Mouse (Mus musculus) midbrain, embryonic 13.5 days (tissue): Measurements from ENCODE around the gene Tspan33. TPM values are rescaled to one million over a fixed set of nuclear protein-coding genes. Genes with fewer than 3 reads are reported as not detected.
A peak's percentile ranks its signal among the peaks of the same experiment; 100 is the strongest.
"Not testable (repeated sequence)": the region's sequence is repeated elsewhere in the genome, so short reads cannot be mapped to it uniquely, and the experiment has no call there.

Source experiments
- ATAC-seq: fragments of 200-750 bp; cut with Nextera tagmentation; 2 replicates; pipeline ENCODE4 v1.8.0; 2017; ENCODE audit warnings: mild to moderate bottlenecking, moderate TSS enrichment, moderate library complexity
- H3K27ac ChIP-seq: fragments of 300-500 bp; sonication (generic); 2 replicates; pipeline ENCODE4 v1.5.1; 2015; ENCODE audit warnings: inconsistent platforms, mild to moderate bottlenecking, moderate library complexity
- H3K27me3 ChIP-seq: fragments of 300-500 bp; sonication (generic); 2 replicates; pipeline ENCODE4 v1.6.1; 2015; ENCODE audit warnings: mild to moderate bottlenecking, inconsistent platforms
- H3K36me3 ChIP-seq: fragments of 300-500 bp; sonication (generic); 2 replicates; pipeline ENCODE4 v1.6.1; 2015; ENCODE audit warnings: mild to moderate bottlenecking, inconsistent platforms
- H3K4me1 ChIP-seq: fragments of 300-500 bp; sonication (generic); replicated peaks from 2 replicates; pipeline ENCODE4 v1.6.1; 2015; ENCODE audit warnings: inconsistent platforms
- H3K4me2 ChIP-seq: fragments of 300-500 bp; sonication (generic); replicated peaks from 2 replicates; pipeline ENCODE4 v1.6.1; 2015; ENCODE audit warnings: moderate library complexity, mild to moderate bottlenecking, inconsistent platforms
- H3K4me3 ChIP-seq: fragments of 300-500 bp; sonication (generic); replicated peaks from 2 replicates; pipeline ENCODE4 v1.5.1; 2015; ENCODE audit warnings: mild to moderate bottlenecking, inconsistent platforms
- H3K9ac ChIP-seq: fragments of 300-500 bp; sonication (generic); replicated peaks from 2 replicates; pipeline ENCODE4 v1.6.1; 2015; ENCODE audit warnings: mild to moderate bottlenecking, inconsistent platforms
- H3K9me3 ChIP-seq: fragments of 300-500 bp; sonication (generic); 2 replicates; pipeline ENCODE4 v1.6.1; 2016; ENCODE audit warnings: mild to moderate bottlenecking, inconsistent platforms
- WGBS: fragments of 180-500 bp; shearing (Covaris S2); methylation state at CpG from one replicate; pipeline ENCODE4 v1.1.7; 2015; 5-methylcytosine and 5-hydroxymethylcytosine counted together
- polyA plus RNA-seq: library from polyadenylated mRNA; unstranded; fragments of >200 nt; fragmentation: Nextera tagmentation; extraction: Ambion mirVana; gene quantifications from 2 replicates; pipeline ENCODE4 v1.2.1, GENCODE M21; 2015

The Tspan33 gene
- polyA plus RNA-seq, 1 experiment from 2014 or later = 6.0 TPM

GRCm38 (mm10) chr6:29729491-29729890 is 35.5 kb downstream of the Tspan33 start:
- no peak overlapping the region for H3K4me2 ChIP-seq

GRCm38 (mm10) chr6:29735336-29735688 is 41.3 kb downstream of the Tspan33 start, which contains the start of gene Smo:
Gene Smo, plus strand, starts transcription at chr6:29735503.
- WGBS = 0% methylated on average over 3 of the region's 30 CpGs
- peak within 1 kb of the TSS; percentile 87 for H3K27ac ChIP-seq
- H3K9ac ChIP-seq = peak within 1 kb of the TSS; percentile 90
- ATAC-seq = peak; percentile 97
- H3K4me3 ChIP-seq = peak within 1 kb of the TSS; percentile 87
- H3K4me1 ChIP-seq = peaks cover 29% of the 10 kb centered on the region
- H3K4me2 ChIP-seq = peak within 1 kb of the TSS; percentile 89
- peaks cover 6% of the 10 kb centered on the region; the same call in 1 of the 2 replicates for H3K36me3 ChIP-seq
- H3K9me3 ChIP-seq = no peaks in the 10 kb centered on the region
- no peaks in the 10 kb centered on the region for H3K27me3 ChIP-seq

More at GRCm38 (mm10) chr6:29729491-29729890, 35.5 kb downstream of the Tspan33 start:
- 89% methylated on average over 1 of the region's 1 CpGs for WGBS
- Histone ChIP-seq H3K9me3 (no peaks in the 10 kb centered on the region), H3K27me3 (no peaks in the 10 kb centered on the region), H3K9ac (no peak overlapping the region), H3K4me3 (no peak overlapping the region), H3K27ac (no peak overlapping the region), H3K36me3 (no peaks in the 10 kb centered on the region), H3K4me1 (no peaks in the 10 kb centered on the region)
- ATAC-seq = no peak

GRCm38 (mm10) chr6:29735689-29736451 is 41.8 kb downstream of the Tspan33 start:
- H3K27me3 ChIP-seq = no peaks in the 10 kb centered on the region
- peak overlapping the region; percentile 90 for H3K9ac ChIP-seq
- H3K4me2 ChIP-seq = peak overlapping the region; percentile 89
- H3K4me1 ChIP-seq = peaks cover 29% of the 10 kb centered on the region
- WGBS = under 1% methylated on average over 72 of the region's 75 CpGs
- H3K27ac ChIP-seq = peak overlapping the region; percentile 87
- ATAC-seq = peak; percentile 91
- peak overlapping the region; percentile 87 for H3K4me3 ChIP-seq
- H3K9me3 ChIP-seq = no peaks in the 10 kb centered on the region
- H3K36me3 ChIP-seq = peaks cover 6% of the 10 kb centered on the region; the same call in 1 of the 2 replicates

GRCm38 (mm10) chr6:29736610-29737458 is 42.8 kb downstream of the Tspan33 start:
- Histone ChIP-seq H3K9ac (peak overlapping the region; percentile 90), H3K27ac (no peak overlapping the region), H3K4me2 (peak overlapping the region; percentile 89), H3K9me3 (no peaks in the 10 kb centered on the region), H3K4me3 (peak overlapping the region; percentile 87), H3K27me3 (no peaks in the 10 kb centered on the region), H3K36me3 (peaks cover 6% of the 10 kb centered on the region; the same call in 1 of the 2 replicates), H3K4me1 (peaks cover 29% of the 10 kb centered on the region)
- no peak for ATAC-seq
- WGBS = 19% methylated on average over 13 of the region's 13 CpGs

- peaks cover 3% of the 10 kb centered on the region; the same call in 1 of the 2 replicates for H3K9me3 ChIP-seq
- peaks cover 20% of the 10 kb centered on the region for H3K36me3 ChIP-seq
- over 99% methylated on average over 3 of the region's 3 CpGs for WGBS
- no peak overlapping the region for H3K27ac ChIP-seq
- no peak overlapping the region for H3K9ac ChIP-seq
- H3K4me1 ChIP-seq = no peaks in the 10 kb centered on the region
- no peak for ATAC-seq
- H3K4me2 ChIP-seq = no peak overlapping the region
- no peak overlapping the region for H3K4me3 ChIP-seq
- H3K27me3 ChIP-seq = no peaks in the 10 kb centered on the region
Observed at GRCm38 (mm10) chr6:29751466-29752152, 57.6 kb downstream of the Tspan33 start.

- H3K4me3 ChIP-seq = no peak overlapping the region
- H3K9me3 ChIP-seq = peaks cover under 1% of the 10 kb centered on the region; the same call in 1 of the 2 replicates
- H3K9ac ChIP-seq = peak overlapping the region; percentile 20; the same call in 1 of the 2 replicates
- 84% methylated on average over 11 of the region's 11 CpGs for WGBS
- ATAC-seq = no peak
- no peaks in the 10 kb centered on the region for H3K4me1 ChIP-seq
- no peak overlapping the region for H3K27ac ChIP-seq
- peaks cover 33% of the 10 kb centered on the region for H3K36me3 ChIP-seq
- no peaks in the 10 kb centered on the region for H3K27me3 ChIP-seq
- no peak overlapping the region for H3K4me2 ChIP-seq
Observed at GRCm38 (mm10) chr6:29753336-29753735, 59.3 kb downstream of the Tspan33 start.

- no peak for ATAC-seq
- H3K27ac ChIP-seq = no peak overlapping the region
- no peaks in the 10 kb centered on the region for H3K27me3 ChIP-seq
- H3K36me3 ChIP-seq = peaks cover 40% of the 10 kb centered on the region
- H3K4me2 ChIP-seq = no peak overlapping the region
- no peaks in the 10 kb centered on the region for H3K9me3 ChIP-seq
- H3K9ac ChIP-seq = no peak overlapping the region
- H3K4me1 ChIP-seq = no peaks in the 10 kb centered on the region
- WGBS = 88% methylated on average over 5 of the region's 5 CpGs
- H3K4me3 ChIP-seq = no peak overlapping the region
Observed at GRCm38 (mm10) chr6:29756001-29756400, 62.0 kb downstream of the Tspan33 start.

- H3K9ac ChIP-seq = no peak overlapping the region
- no peak overlapping the region for H3K4me3 ChIP-seq
- ATAC-seq = no peak
- no peak overlapping the region for H3K27ac ChIP-seq
- peaks cover 40% of the 10 kb centered on the region for H3K36me3 ChIP-seq
- no peak overlapping the region for H3K4me2 ChIP-seq
- no peaks in the 10 kb centered on the region for H3K27me3 ChIP-seq
- H3K4me1 ChIP-seq = no peaks in the 10 kb centered on the region
- 84% methylated on average over 4 of the region's 4 CpGs for WGBS
- H3K9me3 ChIP-seq = no peaks in the 10 kb centered on the region
Observed at GRCm38 (mm10) chr6:29756476-29756875, 62.5 kb downstream of the Tspan33 start.

GRCm38 (mm10) chr6:29758417-29758816 is 64.4 kb downstream of the Tspan33 start:
- no peak overlapping the region for H3K9ac ChIP-seq
- H3K36me3 ChIP-seq = peaks cover 39% of the 10 kb centered on the region
- ATAC-seq = peak; percentile 70
- no peak overlapping the region for H3K4me2 ChIP-seq
- no peaks in the 10 kb centered on the region for H3K4me1 ChIP-seq
- H3K27ac ChIP-seq = no peak overlapping the region
- no peaks in the 10 kb centered on the region for H3K27me3 ChIP-seq
- no peak overlapping the region for H3K4me3 ChIP-seq
- 39% methylated on average over 4 of the region's 4 CpGs for WGBS
- H3K9me3 ChIP-seq = no peaks in the 10 kb centered on the region

- Histone ChIP-seq H3K9ac (no peak overlapping the region), H3K4me3 (no peak overlapping the region), H3K27ac (no peak overlapping the region), H3K4me2 (no peak overlapping the region), H3K4me1 (no peaks in the 10 kb centered on the region), H3K27me3 (no peaks in the 10 kb centered on the region), H3K9me3 (no peaks in the 10 kb centered on the region), H3K36me3 (peaks cover 35% of the 10 kb centered on the region)
- ATAC-seq = no peak
- WGBS = 88% methylated on average over 13 of the region's 13 CpGs
Observed at GRCm38 (mm10) chr6:29759012-29759679, 65.1 kb downstream of the Tspan33 start.

DNA sequence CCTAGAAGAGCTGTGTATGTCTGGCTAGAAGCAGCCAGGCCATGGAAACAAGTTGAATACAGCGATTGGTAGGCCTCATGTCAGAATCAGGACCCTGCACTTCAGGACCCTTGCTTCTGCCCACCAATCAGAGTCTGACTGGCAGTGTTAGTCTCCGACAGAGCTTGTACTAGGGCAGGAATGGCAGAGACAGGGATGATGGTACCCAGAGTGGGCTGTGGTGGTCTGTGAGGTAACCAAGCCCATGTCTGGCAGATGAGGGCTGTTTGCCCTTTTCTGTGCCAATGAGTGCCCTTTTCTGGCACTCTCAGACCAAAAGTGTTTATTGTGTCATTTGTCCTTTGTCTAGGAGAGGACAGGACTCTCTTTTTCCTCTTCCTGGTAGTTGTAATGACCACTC is 66.4 kb downstream of the Tspan33 start:
- ATAC-seq, H3K27ac ChIP-seq, H3K4me2 ChIP-seq, H3K27me3 ChIP-seq, H3K4me1 ChIP-seq, H3K9me3 ChIP-seq, H3K4me3 ChIP-seq, H3K9ac ChIP-seq: not testable (repeated sequence)
- H3K36me3 ChIP-seq = peaks cover 23% of the 10 kb centered on the region
- WGBS = 100% methylated on average over 2 of the region's 2 CpGs
